Mouse (Mus musculus): ENCODE measurements at regions not wholly inside any gene's neighbourhood (a gene's known extent, or its start where the extent isn't known, plus 50 kb on each side); places are given as distances from the start of the nearest gene placed in this dataset.
A peak's percentile ranks its signal among the peaks of the same experiment; 100 is the strongest.

- Histone ChIP-seq H3K9me3 (replicated peaks) (no peaks in the 10 kb centered on the region), H3K4me3 (no peak overlapping the region), H3K4me1 (peaks cover 22% of the 10 kb centered on the region), H3K27ac (no peak overlapping the region), H3K36me3 (no peaks in the 10 kb centered on the region), H3K27me3 (ENCODE audit: low read depth, poor library complexity, severe bottlenecking) (peaks cover 57% of the 10 kb centered on the region)
- 14% methylated on average over 10 of the region's 10 CpGs for WGBS
- DNase-seq (ENCODE audit: low spot score): no peak
These were observed 117.8 kb upstream of the 4930535I16Rik start for GRCm38 (mm10) chr4:124035657-124036061.

DNA sequence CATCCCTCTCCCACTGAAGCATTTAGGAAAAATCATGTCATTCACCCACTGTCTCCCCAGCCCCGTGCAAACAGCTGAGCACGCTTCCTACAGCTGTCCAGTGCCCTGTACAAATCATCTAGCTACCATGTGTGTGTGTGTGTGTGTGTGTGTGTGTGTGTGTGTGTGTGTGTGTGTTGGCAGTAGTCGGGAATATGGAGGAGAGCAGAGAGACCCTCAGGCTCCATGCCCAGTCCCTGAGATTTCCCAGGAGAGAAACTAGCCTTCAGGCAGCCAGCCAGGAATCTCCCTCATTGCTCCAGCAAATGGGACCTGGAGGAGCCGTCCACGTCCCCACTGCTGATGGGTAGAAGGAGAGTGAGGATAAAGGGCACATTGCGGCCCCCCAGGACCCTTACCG, 117.4 kb upstream of the 4930535I16Rik start:
- Histone ChIP-seq H3K4me3 (no peak overlapping the region), H3K36me3 (no peaks in the 10 kb centered on the region), H3K4me1 (peaks cover 22% of the 10 kb centered on the region), H3K27me3 (ENCODE audit: low read depth, poor library complexity, severe bottlenecking) (peaks cover 52% of the 10 kb centered on the region), H3K27ac (no peak overlapping the region), H3K9me3 (replicated peaks) (no peaks in the 10 kb centered on the region)
- DNase-seq (ENCODE audit: low spot score): no peak
- 25% methylated on average over 7 of the region's 7 CpGs for WGBS

- no peak for DNase-seq (ENCODE audit: low spot score)
- H3K4me1 ChIP-seq: no peaks in the 10 kb centered on the region
- WGBS: 94% methylated on average over 12 of the region's 12 CpGs
- H3K36me3 ChIP-seq: no peaks in the 10 kb centered on the region
- no peaks in the 10 kb centered on the region for H3K9me3 ChIP-seq (replicated peaks)
- no peak overlapping the region for H3K4me3 ChIP-seq
- no peak overlapping the region for H3K27ac ChIP-seq
- peaks cover 3% of the 10 kb centered on the region; the same call in 1 of the 2 replicates for H3K27me3 ChIP-seq (ENCODE audit: low read depth, poor library complexity, severe bottlenecking)
These were observed 110.2 kb upstream of the 4930535I16Rik start for GRCm38 (mm10) chr4:124028061-124028460.

GRCm38 (mm10) chr4:124016401-124016800, 98.6 kb upstream of the 4930535I16Rik start:
- Histone ChIP-seq H3K36me3 (no peaks in the 10 kb centered on the region), H3K27me3 (ENCODE audit: low read depth, poor library complexity, severe bottlenecking) (no peaks in the 10 kb centered on the region), H3K4me1 (peaks cover 9% of the 10 kb centered on the region; the same call in 1 of the 2 replicates), H3K4me3 (no peak overlapping the region), H3K9me3 (replicated peaks) (no peaks in the 10 kb centered on the region), H3K27ac (no peak overlapping the region)
- no peak for DNase-seq (ENCODE audit: low spot score)
- WGBS: 64% methylated on average over 3 of the region's 3 CpGs

GRCm38 (mm10) chr4:124015323-124015722, 97.5 kb upstream of the 4930535I16Rik start:
- peaks cover 9% of the 10 kb centered on the region; the same call in 1 of the 2 replicates for H3K4me1 ChIP-seq
- no peak for DNase-seq (ENCODE audit: low spot score)
- H3K9me3 ChIP-seq (replicated peaks): no peaks in the 10 kb centered on the region
- no peaks in the 10 kb centered on the region for H3K27me3 ChIP-seq (ENCODE audit: low read depth, poor library complexity, severe bottlenecking)
- 13% methylated on average over 6 of the region's 6 CpGs for WGBS
- no peaks in the 10 kb centered on the region for H3K36me3 ChIP-seq
- H3K4me3 ChIP-seq: no peak overlapping the region
- no peak overlapping the region for H3K27ac ChIP-seq

DNA sequence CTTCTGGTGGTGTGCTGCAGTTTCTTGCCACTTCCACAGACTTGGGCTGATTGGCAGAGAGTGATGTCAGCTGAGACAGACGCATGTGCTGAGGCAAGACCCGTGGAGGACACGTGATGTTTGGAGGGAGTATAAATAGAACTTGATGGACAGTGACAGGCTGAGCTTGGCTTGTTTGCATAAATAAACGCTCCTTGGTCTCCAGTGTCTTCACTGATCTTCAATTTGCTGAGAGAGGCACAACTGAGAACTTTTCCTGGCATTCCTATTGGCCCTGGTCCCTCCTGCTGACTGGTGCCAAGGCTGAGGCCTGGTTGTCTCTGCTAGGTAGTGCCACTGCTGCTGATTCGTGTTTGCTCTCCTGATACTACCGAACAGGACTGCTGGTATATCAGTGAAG, 94.6 kb upstream of the 4930535I16Rik start:
- Histone ChIP-seq H3K4me1 (peaks cover 9% of the 10 kb centered on the region; the same call in 1 of the 2 replicates), H3K36me3 (no peaks in the 10 kb centered on the region), H3K27me3 (ENCODE audit: low read depth, poor library complexity, severe bottlenecking) (no peaks in the 10 kb centered on the region), H3K9me3 (replicated peaks) (no peaks in the 10 kb centered on the region), H3K27ac (no peak overlapping the region), H3K4me3 (no peak overlapping the region)
- DNase-seq (ENCODE audit: low spot score): no peak
- 83% methylated on average over 6 of the region's 6 CpGs for WGBS

DNA sequence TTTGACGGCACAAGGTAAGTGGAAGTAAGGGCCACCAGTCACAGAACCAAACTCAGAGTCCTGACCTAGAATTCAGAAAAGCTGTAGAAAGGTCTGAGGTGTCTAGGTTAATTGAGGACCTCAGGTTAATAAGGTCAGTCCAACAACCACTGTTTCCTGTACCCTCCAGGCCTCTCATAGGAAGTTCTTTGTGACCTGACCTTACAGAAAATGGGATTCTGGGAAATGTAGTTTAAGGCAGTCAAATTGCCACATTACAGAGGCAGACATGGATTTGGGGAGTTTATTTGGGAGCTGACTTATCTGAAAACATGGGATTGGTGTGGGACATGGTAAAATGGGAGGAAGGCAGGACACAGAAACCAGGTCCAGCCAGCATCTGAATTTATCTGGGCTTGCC, 90.9 kb upstream of the 4930535I16Rik start:
- Histone ChIP-seq H3K9me3 (replicated peaks) (no peaks in the 10 kb centered on the region), H3K27me3 (ENCODE audit: low read depth, poor library complexity, severe bottlenecking) (no peaks in the 10 kb centered on the region), H3K4me3 (no peak overlapping the region), H3K4me1 (no peaks in the 10 kb centered on the region), H3K27ac (no peak overlapping the region), H3K36me3 (no peaks in the 10 kb centered on the region)
- DNase-seq (ENCODE audit: low spot score): no peak
- 92% methylated on average over 1 of the region's 1 CpGs for WGBS

DNA sequence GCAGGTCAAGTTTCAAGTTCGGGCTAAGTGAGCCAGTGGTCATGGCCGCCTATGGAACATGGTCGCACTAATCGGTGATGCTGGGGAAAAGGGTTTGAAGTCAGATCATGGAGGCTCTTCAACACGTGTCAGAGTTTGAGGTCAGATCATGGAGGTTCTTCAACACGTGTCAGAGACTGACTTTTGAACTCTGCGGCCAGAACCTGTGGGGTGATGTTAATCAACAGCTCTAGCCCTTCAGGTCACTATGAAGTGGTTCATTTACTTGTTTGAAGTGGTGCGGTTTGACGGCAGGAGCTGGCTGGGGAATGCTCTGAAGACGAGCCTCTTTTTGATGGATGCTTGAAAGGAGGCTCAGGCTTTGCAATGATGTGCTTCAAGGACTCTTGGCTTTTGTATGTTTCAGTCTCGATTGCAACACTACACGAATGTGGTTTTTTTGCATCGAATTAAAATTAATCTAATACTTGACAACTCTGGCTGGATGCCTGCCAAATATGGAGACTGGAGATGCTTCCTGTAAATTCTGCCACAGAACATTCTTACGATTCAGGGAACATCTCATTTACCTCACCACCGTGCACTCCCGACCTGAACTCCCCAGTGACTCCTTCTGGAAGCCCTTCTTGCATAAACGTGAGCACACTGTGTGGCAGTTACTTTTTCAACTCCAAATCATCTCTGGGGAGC, 87.9 kb upstream of the 4930535I16Rik start:
- Histone ChIP-seq H3K9me3 (replicated peaks) (no peaks in the 10 kb centered on the region), H3K4me1 (no peaks in the 10 kb centered on the region), H3K27me3 (ENCODE audit: low read depth, poor library complexity, severe bottlenecking) (no peaks in the 10 kb centered on the region), H3K27ac (no peak overlapping the region), H3K36me3 (no peaks in the 10 kb centered on the region), H3K4me3 (no peak overlapping the region)
- WGBS: 82% methylated on average over 17 of the region's 17 CpGs
- no peak for DNase-seq (ENCODE audit: low spot score)

DNA sequence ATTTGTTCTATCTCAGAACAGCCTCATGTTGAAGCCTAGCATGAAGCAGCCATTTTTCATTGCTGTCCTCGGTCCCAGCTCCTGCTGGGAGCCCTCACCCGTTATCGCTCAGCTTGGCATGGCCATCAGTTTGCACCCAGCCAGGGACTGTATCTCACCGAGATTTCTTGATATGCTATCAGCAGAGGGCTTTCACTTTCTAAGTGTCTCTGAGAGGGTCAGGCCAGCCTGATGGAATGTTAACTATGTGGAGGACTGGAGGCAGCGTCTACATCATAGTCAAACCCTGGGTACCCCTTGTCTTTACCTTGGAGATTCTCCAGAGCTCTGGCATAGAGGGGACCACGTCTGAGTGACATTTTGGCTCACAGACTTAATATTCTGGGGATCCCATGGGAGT, 84.9 kb upstream of the 4930535I16Rik start:
- Histone ChIP-seq H3K36me3 (no peaks in the 10 kb centered on the region), H3K4me3 (no peak overlapping the region), H3K27ac (no peak overlapping the region), H3K27me3 (ENCODE audit: low read depth, poor library complexity, severe bottlenecking) (no peaks in the 10 kb centered on the region), H3K9me3 (replicated peaks) (no peaks in the 10 kb centered on the region), H3K4me1 (peaks cover 20% of the 10 kb centered on the region)
- 60% methylated on average over 6 of the region's 6 CpGs for WGBS
- no peak for DNase-seq (ENCODE audit: low spot score)

GRCm38 (mm10) chr4:124002105-124002504, 84.3 kb upstream of the 4930535I16Rik start:
- peaks cover 4% of the 10 kb centered on the region; the same call in 1 of the 2 replicates for H3K27me3 ChIP-seq (ENCODE audit: low read depth, poor library complexity, severe bottlenecking)
- H3K4me1 ChIP-seq: peaks cover 20% of the 10 kb centered on the region
- WGBS: 75% methylated on average over 7 of the region's 7 CpGs
- no peaks in the 10 kb centered on the region for H3K36me3 ChIP-seq
- H3K9me3 ChIP-seq (replicated peaks): no peaks in the 10 kb centered on the region
- no peak overlapping the region for H3K27ac ChIP-seq
- DNase-seq (ENCODE audit: low spot score): no peak
- H3K4me3 ChIP-seq: no peak overlapping the region

GRCm38 (mm10) chr4:123995815-123996214, 78.0 kb upstream of the 4930535I16Rik start:
- WGBS: 80% methylated on average over 8 of the region's 8 CpGs
- no peak overlapping the region for H3K4me3 ChIP-seq
- peaks cover 36% of the 10 kb centered on the region for H3K4me1 ChIP-seq
- no peak overlapping the region for H3K27ac ChIP-seq
- no peak for DNase-seq (ENCODE audit: low spot score)
- H3K36me3 ChIP-seq: no peaks in the 10 kb centered on the region
- H3K27me3 ChIP-seq (ENCODE audit: low read depth, poor library complexity, severe bottlenecking): peaks cover 28% of the 10 kb centered on the region
- H3K9me3 ChIP-seq (replicated peaks): no peaks in the 10 kb centered on the region

DNA sequence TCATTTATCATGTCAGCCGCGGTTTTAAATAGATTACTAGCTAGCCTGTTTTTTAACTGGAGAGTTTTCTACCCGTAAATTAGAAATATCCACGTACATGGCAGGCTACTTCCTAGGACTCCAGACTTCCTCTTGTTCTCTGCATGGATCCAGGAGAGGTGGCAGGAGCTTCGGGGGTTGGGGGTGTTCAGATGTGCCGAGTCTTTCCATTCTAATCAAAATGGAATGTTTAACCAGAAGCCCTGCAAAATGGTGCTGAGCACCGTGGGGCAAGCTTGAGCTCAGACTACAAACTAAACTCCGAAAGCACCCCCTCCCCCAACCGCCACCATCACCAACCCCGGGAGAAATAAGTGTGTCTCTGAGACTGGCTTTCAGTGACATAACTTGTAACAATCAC, 73.4 kb upstream of the 4930535I16Rik start:
- H3K9me3 ChIP-seq (replicated peaks): no peaks in the 10 kb centered on the region
- peaks cover 56% of the 10 kb centered on the region for H3K27me3 ChIP-seq (ENCODE audit: low read depth, poor library complexity, severe bottlenecking)
- peak overlapping the region; percentile 58; the same call in 1 of the 2 replicates for H3K27ac ChIP-seq
- 13% methylated on average over 10 of the region's 10 CpGs for WGBS
- H3K36me3 ChIP-seq: no peaks in the 10 kb centered on the region
- peak; percentile 37 for DNase-seq (ENCODE audit: low spot score)
- H3K4me1 ChIP-seq: peaks cover 29% of the 10 kb centered on the region
- H3K4me3 ChIP-seq: peak overlapping the region; percentile 49

DNA sequence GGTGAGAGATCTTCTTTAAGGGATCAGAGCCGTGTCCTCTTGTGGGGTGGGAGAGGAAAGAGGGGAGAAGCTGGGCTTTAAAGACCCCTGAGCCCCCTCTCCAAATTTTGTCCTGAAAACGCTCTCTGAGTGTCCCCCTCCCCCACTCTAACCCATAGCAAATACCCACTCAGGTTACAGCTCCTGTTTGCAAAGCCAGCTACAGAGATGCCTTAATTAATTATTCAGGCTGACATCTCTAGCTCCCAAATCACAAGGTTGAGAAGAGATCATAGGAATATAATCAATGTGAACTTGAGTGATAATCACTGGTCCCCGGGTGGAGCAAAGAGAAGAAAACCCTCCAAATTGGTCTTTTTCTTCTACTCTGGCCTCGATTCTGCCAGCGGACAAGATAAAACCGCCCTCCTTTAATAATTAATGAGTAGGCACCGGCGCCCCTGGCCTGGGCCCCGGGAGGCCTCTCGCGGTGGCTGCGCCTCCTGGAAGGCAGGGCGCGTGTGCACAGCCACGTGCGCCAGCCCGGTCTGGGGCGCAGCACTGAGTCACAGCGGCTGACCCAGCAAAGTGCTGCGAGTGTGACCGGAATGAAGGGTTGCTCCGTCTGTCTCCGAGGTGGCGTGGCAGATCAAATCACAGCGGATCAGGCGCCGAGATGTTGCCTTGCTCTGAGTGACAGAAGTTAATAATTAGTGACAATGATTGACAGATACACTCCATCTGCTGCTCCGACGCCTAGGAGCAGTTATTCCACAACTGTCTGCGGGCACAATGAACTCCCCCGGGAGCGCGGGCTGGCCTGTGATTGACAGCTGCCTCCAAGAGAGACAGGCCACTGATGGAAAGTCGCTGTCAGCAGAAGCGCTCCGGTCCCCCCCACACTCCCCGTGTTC, 72.7 kb upstream of the 4930535I16Rik start:
- Histone ChIP-seq H3K27me3 (ENCODE audit: low read depth, poor library complexity, severe bottlenecking) (peaks cover 56% of the 10 kb centered on the region), H3K9me3 (replicated peaks) (no peaks in the 10 kb centered on the region), H3K36me3 (no peaks in the 10 kb centered on the region), H3K4me1 (peaks cover 29% of the 10 kb centered on the region), H3K4me3 (peak overlapping the region; percentile 49), H3K27ac (peak overlapping the region; percentile 58; the same call in 1 of the 2 replicates)
- DNase-seq (ENCODE audit: low spot score): peak; percentile 57
- WGBS: 2% methylated on average over 37 of the region's 37 CpGs
